Mouse (Mus musculus): ENCODE measurements around the gene Irf6. TPM values are rescaled to one million over a fixed set of nuclear protein-coding genes. Genes with fewer than 3 reads are reported as not detected.

Irf6 gene
- total RNA-seq, 1 experiment from 2014 or later, result 1.7 TPM

DNA sequence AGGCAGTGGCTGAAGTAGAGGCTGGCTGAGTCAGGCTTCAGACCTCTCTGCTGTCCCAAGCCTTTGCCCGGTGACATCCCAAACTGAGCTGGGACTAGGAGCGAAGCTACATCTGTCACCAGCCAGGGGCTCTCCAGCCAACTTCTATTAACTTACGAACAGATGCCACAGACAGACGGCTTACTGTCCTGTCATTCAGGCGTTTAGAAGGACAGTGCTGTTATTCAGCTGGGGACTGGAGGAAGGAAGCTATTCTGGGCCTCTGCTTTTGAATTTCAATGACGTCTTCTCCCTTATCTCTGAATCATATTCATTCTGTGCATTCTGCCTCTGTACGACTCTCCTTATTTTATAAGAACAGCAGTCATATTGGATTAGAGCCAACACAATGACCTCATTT is 1.8 kb upstream of the Irf6 start:
- no peak for ATAC-seq (ENCODE audit: extremely low read depth, insufficient number of reproducible peaks, low FRiP score, poor library complexity, severe bottlenecking)

DNA sequence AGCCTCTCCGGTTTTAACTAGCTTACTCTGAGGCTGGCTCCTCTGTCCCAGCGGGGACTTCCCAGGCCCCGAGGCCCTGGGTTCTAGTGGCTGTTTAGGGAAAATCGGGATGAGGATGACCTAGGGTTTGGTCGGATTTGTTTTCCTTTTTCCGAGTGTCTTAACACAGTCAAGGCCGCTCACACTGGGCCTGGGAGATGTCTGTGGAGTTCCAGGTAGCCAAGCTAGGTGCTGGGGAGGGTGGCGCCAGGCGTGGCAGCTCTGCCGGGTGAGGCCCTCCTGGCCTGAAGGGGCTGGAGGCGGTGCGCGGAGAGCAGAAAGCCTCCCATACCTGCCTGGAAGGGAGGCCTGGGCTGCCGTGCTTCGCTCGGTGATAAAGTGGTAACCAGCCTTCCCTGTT is 650 bp downstream of the Irf6 start:
- no peak for ATAC-seq (ENCODE audit: extremely low read depth, insufficient number of reproducible peaks, low FRiP score, poor library complexity, severe bottlenecking)

DNA sequence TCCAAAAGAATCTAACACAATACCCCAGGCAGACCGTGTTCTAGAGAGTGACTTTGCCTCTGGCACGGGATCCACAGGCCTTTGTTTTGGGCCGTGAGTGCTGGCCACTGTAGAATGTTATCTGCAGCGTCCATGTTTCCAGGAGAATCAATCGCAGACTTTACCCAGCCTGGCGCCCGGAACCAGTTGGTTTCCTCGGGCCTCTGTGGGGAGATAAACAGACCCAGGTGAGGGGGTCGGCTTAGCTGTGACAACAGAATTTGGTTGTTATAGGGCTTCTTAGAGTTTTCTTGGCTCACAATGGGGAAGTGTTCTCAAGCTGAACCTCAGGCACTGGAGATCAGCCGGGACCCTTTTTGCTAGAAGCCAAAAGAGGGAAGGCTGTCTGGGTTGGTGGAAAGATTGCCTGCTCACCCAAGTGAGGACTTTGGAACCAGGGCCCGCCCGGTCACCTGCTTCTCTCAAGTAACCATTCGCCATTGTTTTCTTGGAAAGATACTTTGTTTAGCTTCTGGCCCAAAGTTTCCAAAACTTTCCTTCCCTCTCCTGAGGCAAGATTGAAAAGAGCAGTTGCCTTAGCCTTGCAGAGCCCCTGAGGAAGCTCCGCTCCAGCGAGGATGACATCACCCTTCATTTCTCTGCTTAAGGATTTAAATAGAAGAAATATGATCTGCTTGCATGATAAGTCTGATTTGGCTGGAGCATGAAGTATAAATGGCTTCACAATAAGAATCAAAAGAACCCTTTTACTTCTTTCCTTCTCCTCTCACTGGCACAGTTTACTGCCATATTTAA is 3.6 kb downstream of the Irf6 start:
- no peak for ATAC-seq (ENCODE audit: extremely low read depth, insufficient number of reproducible peaks, low FRiP score, poor library complexity, severe bottlenecking)

DNA sequence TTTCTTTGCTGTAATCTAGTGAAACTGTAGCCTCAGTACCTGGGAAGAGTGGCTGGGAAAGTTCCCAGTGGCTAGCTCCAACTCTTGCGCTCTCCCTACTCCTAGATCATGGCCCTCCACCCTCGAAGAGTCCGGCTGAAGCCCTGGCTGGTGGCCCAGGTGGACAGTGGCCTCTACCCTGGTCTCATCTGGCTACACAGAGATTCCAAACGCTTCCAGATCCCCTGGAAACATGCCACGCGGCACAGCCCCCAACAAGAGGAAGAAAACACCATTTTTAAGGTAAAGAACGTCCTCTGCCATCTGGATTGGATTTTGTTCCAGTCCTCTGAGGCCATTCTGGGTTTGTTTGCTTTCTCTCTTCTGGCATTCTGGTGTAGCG is 4.2 kb downstream of the Irf6 start:
- no peak for ATAC-seq (ENCODE audit: extremely low read depth, insufficient number of reproducible peaks, low FRiP score, poor library complexity, severe bottlenecking)

GRCm38 (mm10) chr1:193159163-193159562 is 6.3 kb downstream of the Irf6 start:
- no peak for ATAC-seq (ENCODE audit: extremely low read depth, insufficient number of reproducible peaks, low FRiP score, poor library complexity, severe bottlenecking)

- no peak for ATAC-seq (ENCODE audit: extremely low read depth, insufficient number of reproducible peaks, low FRiP score, poor library complexity, severe bottlenecking)
Measured at GRCm38 (mm10) chr1:193159613-193160012, 6.7 kb downstream of the Irf6 start.

- peak; percentile 64; the same call in 1 of the 2 replicates for ATAC-seq (ENCODE audit: extremely low read depth, insufficient number of reproducible peaks, low FRiP score, poor library complexity, severe bottlenecking)
Measured at GRCm38 (mm10) chr1:193160317-193161032, 7.6 kb downstream of the Irf6 start.

DNA sequence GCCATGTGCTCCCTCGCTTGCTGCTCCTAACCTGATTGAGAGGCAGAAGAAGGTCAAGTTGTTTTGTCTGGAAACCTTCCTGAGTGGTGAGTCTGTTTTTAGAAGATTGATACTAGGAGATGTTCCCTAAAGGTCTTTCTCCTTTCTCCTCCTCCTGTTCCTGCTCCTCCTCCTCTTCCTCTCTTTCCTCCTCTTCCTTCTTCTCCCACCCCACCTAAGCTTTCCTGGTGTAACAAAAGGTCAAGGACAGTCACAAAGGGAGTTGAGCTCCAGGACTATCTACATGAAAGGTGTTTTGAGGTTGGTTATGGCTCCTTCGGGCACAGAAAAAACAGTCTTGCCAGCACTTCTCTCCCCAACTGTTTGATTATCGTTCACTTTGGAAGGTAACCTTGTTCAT is 14.8 kb downstream of the Irf6 start, which contains the start of gene A130010J15Rik:
Gene A130010J15Rik, plus strand, starts transcription at position 301 of the 400 bp plus-strand sequence.
- no peak for ATAC-seq (ENCODE audit: extremely low read depth, insufficient number of reproducible peaks, low FRiP score, poor library complexity, severe bottlenecking)

DNA sequence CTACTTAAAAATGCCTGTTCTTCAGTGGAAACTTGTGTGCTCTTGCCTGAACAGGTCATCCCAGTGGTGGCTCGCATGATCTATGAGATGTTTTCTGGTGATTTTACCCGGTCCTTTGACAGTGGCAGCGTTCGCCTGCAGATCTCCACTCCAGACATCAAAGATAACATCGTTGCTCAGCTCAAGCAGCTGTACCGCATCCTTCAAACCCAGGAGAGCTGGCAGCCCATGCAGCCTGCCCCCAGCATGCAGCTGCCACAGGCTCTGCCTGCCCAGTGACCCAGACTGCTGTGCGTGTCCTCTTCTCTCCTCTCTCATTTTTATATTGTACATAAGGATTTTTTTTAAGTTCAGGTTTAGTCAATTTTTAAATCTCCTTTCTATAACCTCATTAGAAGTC is 16.3 kb downstream of the Irf6 start:
- no peak for ATAC-seq (ENCODE audit: extremely low read depth, insufficient number of reproducible peaks, low FRiP score, poor library complexity, severe bottlenecking)

DNA sequence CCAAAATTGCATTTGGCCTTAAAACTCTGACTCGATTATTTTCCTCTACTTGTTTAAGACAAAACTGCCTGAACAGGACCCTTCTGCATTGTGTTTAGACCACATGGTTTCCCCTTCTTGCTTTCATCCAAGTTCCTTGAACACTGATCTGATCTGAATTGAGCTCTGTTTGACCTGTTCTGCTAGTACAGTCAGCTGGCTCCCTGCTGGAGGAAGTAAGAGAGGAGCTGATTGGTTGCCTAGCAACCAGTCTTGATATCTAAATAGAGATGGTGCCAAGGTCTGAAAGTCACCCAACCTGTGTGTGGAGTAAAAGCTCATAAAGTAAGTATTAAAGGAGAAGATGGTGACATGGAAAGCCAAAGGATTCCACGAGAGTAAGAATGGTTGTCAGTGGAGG is 16.9 kb downstream of the Irf6 start:
- ATAC-seq (ENCODE audit: extremely low read depth, insufficient number of reproducible peaks, low FRiP score, poor library complexity, severe bottlenecking), result peak; percentile 37; the same call in 1 of the 2 replicates

DNA sequence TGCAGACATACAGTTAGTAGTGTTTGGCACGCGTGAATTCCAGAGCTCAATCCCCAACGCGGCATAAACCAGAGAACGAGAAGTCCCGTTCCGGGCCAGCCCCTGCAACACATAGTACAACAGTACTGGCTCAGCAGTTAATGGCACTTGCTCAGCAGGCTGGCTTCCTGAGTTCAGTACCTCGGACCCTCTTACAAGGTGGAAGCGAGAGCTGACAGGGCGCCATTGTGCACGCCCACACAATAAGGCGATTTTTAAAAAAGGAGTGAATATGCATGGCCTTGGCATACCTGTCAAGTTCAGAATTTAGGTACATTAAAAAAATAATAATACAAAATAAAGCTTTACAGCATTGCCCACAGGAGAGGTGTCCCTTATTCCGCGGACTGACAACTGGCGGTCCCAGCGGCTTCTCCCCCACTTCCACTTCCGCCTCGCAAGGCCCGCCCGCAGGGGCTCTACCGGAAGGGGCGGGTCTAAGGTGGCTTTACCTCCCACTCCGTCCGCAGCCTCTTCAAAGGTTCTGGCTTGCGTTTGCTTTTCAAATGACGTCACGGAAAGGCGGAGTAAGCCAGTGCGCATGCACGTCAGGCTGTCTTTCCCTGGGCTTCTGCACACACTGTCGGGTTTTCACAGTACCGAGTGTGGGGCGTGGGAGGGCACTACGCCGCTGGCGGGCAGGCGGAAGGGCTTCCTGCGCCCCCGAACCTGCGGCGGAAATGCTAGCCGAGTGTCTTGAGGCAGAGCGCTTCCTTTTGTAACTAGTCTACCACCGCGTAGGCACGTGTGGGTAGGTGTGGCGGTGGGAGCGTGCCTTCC is 20.3 kb downstream of the Irf6 start:
- ATAC-seq (ENCODE audit: extremely low read depth, insufficient number of reproducible peaks, low FRiP score, poor library complexity, severe bottlenecking), result peak; percentile 94

- no peak for ATAC-seq (ENCODE audit: extremely low read depth, insufficient number of reproducible peaks, low FRiP score, poor library complexity, severe bottlenecking)
Measured at GRCm38 (mm10) chr1:193173810-193174129, 20.9 kb downstream of the Irf6 start.

DNA sequence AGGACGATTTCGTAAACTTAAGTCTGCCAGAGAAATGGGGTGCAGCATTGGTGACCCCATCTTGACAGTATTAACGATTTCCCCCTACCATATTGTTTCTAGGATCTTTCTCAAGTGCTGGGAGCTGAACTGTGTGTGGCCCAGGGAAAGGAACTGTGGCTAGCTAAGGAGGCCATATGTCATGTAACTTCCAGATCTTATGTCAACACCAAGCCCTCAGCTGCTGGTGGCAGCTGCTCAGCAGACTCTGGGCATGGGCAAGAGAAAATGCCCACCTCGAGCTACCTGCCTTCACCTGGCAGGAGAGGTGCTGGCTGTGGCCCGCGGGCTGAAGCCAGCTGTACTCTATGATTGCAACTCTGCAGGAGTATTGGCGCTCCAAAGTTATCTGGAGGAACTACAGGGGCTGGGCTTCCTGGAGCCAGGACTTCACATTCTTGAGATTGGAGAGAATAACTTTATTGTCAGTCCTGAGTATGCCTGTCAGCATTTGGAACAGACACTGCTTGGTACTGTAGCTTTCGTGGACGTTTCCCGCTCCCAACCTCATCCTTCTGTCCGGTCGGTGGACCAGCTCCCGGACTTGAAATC is 21.3 kb downstream of the Irf6 start:
- ATAC-seq (ENCODE audit: extremely low read depth, insufficient number of reproducible peaks, low FRiP score, poor library complexity, severe bottlenecking), result no peak

- ATAC-seq (ENCODE audit: extremely low read depth, insufficient number of reproducible peaks, low FRiP score, poor library complexity, severe bottlenecking), result peak; percentile 69
Measured at GRCm38 (mm10) chr1:193181104-193181503, 28.2 kb downstream of the Irf6 start.

GRCm38 (mm10) chr1:193188257-193188656 is 35.3 kb downstream of the Irf6 start:
- ATAC-seq (ENCODE audit: extremely low read depth, insufficient number of reproducible peaks, low FRiP score, poor library complexity, severe bottlenecking), result no peak

GRCm38 (mm10) chr1:193189151-193189621 is 36.3 kb downstream of the Irf6 start:
- peak; percentile 65 for ATAC-seq (ENCODE audit: extremely low read depth, insufficient number of reproducible peaks, low FRiP score, poor library complexity, severe bottlenecking)

- ATAC-seq (ENCODE audit: extremely low read depth, insufficient number of reproducible peaks, low FRiP score, poor library complexity, severe bottlenecking), result no peak
Measured at GRCm38 (mm10) chr1:193189771-193190170, 36.9 kb downstream of the Irf6 start.

DNA sequence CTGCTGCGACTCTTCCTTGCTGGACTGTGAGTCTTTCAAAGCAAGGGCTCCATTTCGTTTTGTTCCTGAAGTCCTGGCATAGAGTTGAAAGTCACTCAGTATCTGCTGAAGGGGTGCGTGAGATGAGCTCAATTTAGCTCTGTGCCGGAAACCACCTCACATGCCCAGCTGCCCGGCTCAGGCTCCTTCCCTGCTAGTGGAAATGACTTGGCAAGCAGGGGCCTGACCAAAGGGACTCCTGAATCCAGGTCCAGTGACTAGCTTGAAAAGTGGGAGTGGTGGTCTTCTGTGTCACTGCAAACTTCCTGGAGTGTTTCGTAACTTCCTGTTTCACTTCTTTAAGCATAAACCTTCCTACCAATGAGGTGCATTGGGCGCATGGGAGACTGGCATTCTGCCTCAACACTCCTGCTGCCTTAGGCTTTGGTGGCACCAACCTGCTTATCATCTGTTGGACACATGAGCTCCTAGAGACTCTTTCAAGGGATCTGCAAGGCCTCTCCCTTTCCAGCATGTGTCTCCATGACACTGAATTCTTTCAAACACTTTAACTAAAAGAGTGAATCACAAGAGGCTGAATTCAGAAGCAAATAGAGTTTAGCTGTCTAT is 38.9 kb downstream of the Irf6 start:
- ATAC-seq (ENCODE audit: extremely low read depth, insufficient number of reproducible peaks, low FRiP score, poor library complexity, severe bottlenecking), result peak; percentile 32; the same call in 1 of the 2 replicates
